Mouse (Mus musculus) T-helper 2 cell (primary cell): ENCODE measurements around the gene Ctbp2.

ENCODE experiments used
- in situ Hi-C: fragments of 300-600 bp; cut with MboI, MseI; formaldehyde crosslinking; loops from one replicate; pipeline ENCODE4 v1.15.1; 2025; ENCODE audit warnings: high pct_unique_total_duplicates

Ctbp2 gene

GRCm38 (mm10) chr7:133088411-133088810 is 35.7 kb downstream of the Ctbp2 start:
- in situ Hi-C loops: no loop called here

- in situ Hi-C loops: no loop called here
Observed at GRCm38 (mm10) chr7:133085408-133085807, 38.7 kb downstream of the Ctbp2 start.

- in situ Hi-C loops: no loop called here
Observed at GRCm38 (mm10) chr7:133083936-133084614, 40.1 kb downstream of the Ctbp2 start.

GRCm38 (mm10) chr7:133078929-133079328 is 45.2 kb downstream of the Ctbp2 start:
- in situ Hi-C loops: no loop called here

- in situ Hi-C loops: no loop called here
Observed at GRCm38 (mm10) chr7:133074462-133075133, 49.6 kb downstream of the Ctbp2 start.

- in situ Hi-C loops: no loop called here
Observed at GRCm38 (mm10) chr7:133073147-133073651, 51.0 kb downstream of the Ctbp2 start.

GRCm38 (mm10) chr7:133072535-133072934 is 51.6 kb downstream of the Ctbp2 start:
- in situ Hi-C loops: no loop called here

GRCm38 (mm10) chr7:133067321-133067841 is 56.8 kb downstream of the Ctbp2 start:
- in situ Hi-C loops: no loop called here

- in situ Hi-C loops: no loop called here
Observed at GRCm38 (mm10) chr7:133066776-133067175, 57.4 kb downstream of the Ctbp2 start.

GRCm38 (mm10) chr7:133062055-133062454 is 62.1 kb downstream of the Ctbp2 start:
- in situ Hi-C loops: no loop called here

- in situ Hi-C loops: no loop called here
Observed at GRCm38 (mm10) chr7:133060170-133060569, 64.0 kb downstream of the Ctbp2 start.

- in situ Hi-C loops: no loop called here
Observed at GRCm38 (mm10) chr7:133059517-133060104, 64.5 kb downstream of the Ctbp2 start.

- in situ Hi-C loops: no loop called here
Observed at GRCm38 (mm10) chr7:133059150-133059509, 65.0 kb downstream of the Ctbp2 start.

- in situ Hi-C loops: no loop called here
Observed at GRCm38 (mm10) chr7:133058496-133059149, 65.5 kb downstream of the Ctbp2 start.

- in situ Hi-C loops: no loop called here
Observed at GRCm38 (mm10) chr7:133056924-133057323, 67.2 kb downstream of the Ctbp2 start.

- in situ Hi-C loops: no loop called here
Observed at GRCm38 (mm10) chr7:133054486-133054885, 69.7 kb downstream of the Ctbp2 start.

GRCm38 (mm10) chr7:133053757-133054156 is 70.4 kb downstream of the Ctbp2 start:
- in situ Hi-C loops: no loop called here

GRCm38 (mm10) chr7:133052819-133053218 is 71.3 kb downstream of the Ctbp2 start:
- in situ Hi-C loops: no loop called here

GRCm38 (mm10) chr7:133050681-133051080 is 73.5 kb downstream of the Ctbp2 start:
- in situ Hi-C loops: no loop called here

GRCm38 (mm10) chr7:133048085-133048630 is 76.0 kb downstream of the Ctbp2 start:
- in situ Hi-C loops: no loop called here

- in situ Hi-C loops: no loop called here
Observed at GRCm38 (mm10) chr7:133047287-133047686, 76.9 kb downstream of the Ctbp2 start.

GRCm38 (mm10) chr7:133044721-133045120 is 79.4 kb downstream of the Ctbp2 start:
- in situ Hi-C loops: no loop called here
